Mouse (Mus musculus): ENCODE measurements around the gene Col1a1.

DNA sequence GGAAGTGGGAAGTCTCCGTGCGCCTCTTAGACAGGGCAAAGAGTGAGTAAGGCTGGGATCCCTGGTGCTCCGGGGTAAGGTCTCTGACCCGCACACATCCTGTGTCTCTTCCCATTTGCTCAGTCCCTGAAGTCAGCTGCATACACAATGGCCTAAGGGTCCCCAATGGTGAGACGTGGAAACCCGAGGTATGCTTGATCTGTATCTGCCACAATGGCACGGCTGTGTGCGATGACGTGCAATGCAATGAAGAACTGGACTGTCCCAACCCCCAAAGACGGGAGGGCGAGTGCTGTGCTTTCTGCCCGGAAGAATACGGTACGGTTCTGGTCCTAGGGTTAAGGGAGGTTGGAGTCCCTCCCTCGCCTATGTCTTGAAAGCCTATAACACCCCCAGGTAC, 1.8 kb downstream of the Col1a1 start:
- TF ChIP-seq CTCF (IDR thresholded peaks at IDR 0.05; ENCODE audit: low read depth) (no peak), EP300 (IDR thresholded peaks at IDR 0.05; ENCODE audit: low read depth) (no peak)
